In the genomic region with DNA sequence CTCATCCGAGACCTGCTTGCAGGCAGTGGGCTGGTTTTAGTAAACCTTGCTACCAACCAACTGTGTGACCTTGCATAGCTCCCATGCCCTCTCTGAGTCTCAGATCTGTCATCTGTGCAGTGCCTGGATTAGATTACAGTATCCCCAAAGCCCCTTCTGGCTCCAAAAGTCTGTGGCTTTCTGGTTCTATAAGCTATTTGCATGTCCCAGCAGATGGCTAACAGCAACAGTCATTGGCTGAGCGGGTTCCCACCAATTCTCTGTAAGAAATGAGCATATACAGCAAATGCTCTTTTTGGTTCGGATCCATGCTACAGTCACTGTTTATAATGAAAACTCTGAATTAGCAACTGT, we compare ENCODE assay signal across 19 mouse cellular contexts. TPM values are rescaled to one million over a fixed set of nuclear protein-coding genes. Genes with fewer than 3 reads are reported as not detected.
DNase-seq lines count a peak whose midpoint lies in the region; ATAC-seq and TF ChIP-seq lines count a peak whose summit lies in the region.
"Had no signal": no experiment of that assay in that cellular context is flagged by ENCODE, and none has a peak within 500 bp of the region (broad histone marks: within the 10 kb centered on the region; RNA-seq: fewer than 3 reads in every experiment).

No protein-coding gene starts in this region.

- H3K9me3 ChIP-seq in neural tube, embryonic 11.5 days (ENCODE audit: control insufficient read depth, low read length), result no peaks in the 10 kb centered on the region
- H3K9me3 ChIP-seq in forebrain, postnatal 0 days (ENCODE audit: low read length), result no peaks in the 10 kb centered on the region
- H3K9me3 ChIP-seq in hindbrain, postnatal 0 days (ENCODE audit: low read length), result no peaks in the 10 kb centered on the region
- no peaks in the 10 kb centered on the region for H3K9me3 ChIP-seq in neural tube, embryonic 15.5 days (replicated peaks)
- H3K9me3 ChIP-seq: heart, embryonic 13.5 days had no signal

- H3K27me3 ChIP-seq in neural tube, embryonic 11.5 days (ENCODE audit: control insufficient read depth, insufficient read depth, low read length), result no peaks in the 10 kb centered on the region
- H3K27me3 ChIP-seq in forebrain, postnatal 0 days (ENCODE audit: insufficient read depth, low read length), result no peaks in the 10 kb centered on the region
- H3K27me3 ChIP-seq in hindbrain, postnatal 0 days (ENCODE audit: insufficient read depth, low read length), result no peaks in the 10 kb centered on the region
- H3K27me3 ChIP-seq in neural tube, embryonic 15.5 days (replicated peaks), result no peaks in the 10 kb centered on the region

- no peak for ATAC-seq in neural tube, embryonic 11.5 days (ENCODE audit: insufficient read depth, low FRiP score, low TSS enrichment)
- peak; percentile 83 for ATAC-seq in forebrain, postnatal 0 days
- no peak; the same call in 1 of the 2 replicates for ATAC-seq in hindbrain, postnatal 0 days
- no peak; the same call in 1 of the 2 replicates for ATAC-seq in neural tube, embryonic 15.5 days (ENCODE audit: low FRiP score)
- ATAC-seq: activated CD4-positive, CD25-positive, alpha-beta regulatory T cell, adult 4 months; intestine, postnatal 0 days; liver, postnatal 0 days; Patski had no signal

- DNase-seq in neural tube, embryonic 11.5 days (ENCODE audit: low spot score), result no peak
- DNase-seq in neural tube, embryonic 10.5 days (ENCODE audit: extremely low spot score, low spot score), result no peak
- peak; percentile 88 for DNase-seq in forebrain, postnatal 0 days
- DNase-seq in hindbrain, postnatal 0 days (ENCODE audit: low spot score), result peak; percentile 46
- no peak for DNase-seq in heart, adult 9 months (ENCODE audit: low spot score in 2 of 2)
- no peak for DNase-seq in cerebellum, postnatal 10 days
- no peak for DNase-seq in heart, adult 18-20 months
- DNase-seq: adrenal gland, postnatal 14 days; cerebellum, adult 9-11 months; gastrocnemius, postnatal 25 days; heart, postnatal 36 days; liver; liver, postnatal 0 days; lung, postnatal 14 days had no signal

- H3K4me1 ChIP-seq in neural tube, embryonic 11.5 days (ENCODE audit: control insufficient read depth, insufficient read depth, low read length), result no peaks in the 10 kb centered on the region
- 0 out of 2 replicates have a peak, but pooled peaks cover 8% of the 10 kb centered on the region for H3K4me1 ChIP-seq in forebrain, postnatal 0 days (ENCODE audit: insufficient read depth)
- H3K4me1 ChIP-seq in hindbrain, postnatal 0 days (ENCODE audit: insufficient read depth, low read length), result no peaks in the 10 kb centered on the region
- H3K4me1 ChIP-seq in neural tube, embryonic 15.5 days, result peaks cover 19% of the 10 kb centered on the region
- H3K4me1 ChIP-seq: heart, embryonic 13.5 days had no signal

- H3K4me2 ChIP-seq in neural tube, embryonic 11.5 days (ENCODE audit: low read depth), result no peak overlapping the region
- no peak overlapping the region for H3K4me2 ChIP-seq in forebrain, postnatal 0 days (ENCODE audit: low read depth)
- H3K4me2 ChIP-seq in hindbrain, postnatal 0 days (ENCODE audit: low read depth, low read length), result no peak overlapping the region
- no peak overlapping the region for H3K4me2 ChIP-seq in neural tube, embryonic 15.5 days
- H3K4me2 ChIP-seq: heart, embryonic 13.5 days had no signal

- no peaks in the 10 kb centered on the region for H3K36me3 ChIP-seq in neural tube, embryonic 11.5 days (ENCODE audit: control insufficient read depth, insufficient read depth, low read length)
- no peaks in the 10 kb centered on the region for H3K36me3 ChIP-seq in forebrain, postnatal 0 days (ENCODE audit: insufficient read depth)
- H3K36me3 ChIP-seq in hindbrain, postnatal 0 days (ENCODE audit: insufficient read depth, low read length), result no peaks in the 10 kb centered on the region
- no peaks in the 10 kb centered on the region for H3K36me3 ChIP-seq in neural tube, embryonic 15.5 days
- H3K36me3 ChIP-seq: heart, embryonic 13.5 days had no signal

- peak overlapping the region; percentile 54; the same call in 1 of the 2 replicates for H3K27ac ChIP-seq in neural tube, embryonic 11.5 days (ENCODE audit: low read depth, low read length)
- peak overlapping the region; percentile 76 for H3K27ac ChIP-seq in forebrain, postnatal 0 days (ENCODE audit: low read depth, low read length)
- H3K27ac ChIP-seq in hindbrain, postnatal 0 days, result no peak overlapping the region
- peak overlapping the region; percentile 39; the same call in 1 of the 2 replicates for H3K27ac ChIP-seq in neural tube, embryonic 15.5 days (replicated peaks)
- H3K27ac ChIP-seq: heart, embryonic 13.5 days had no signal

- no peak for TF ChIP-seq CTCF in forebrain, postnatal 0 days (IDR thresholded peaks at IDR 0.05; ENCODE audit: low read depth)
- no peak for TF ChIP-seq CTCF in hindbrain, postnatal 0 days (IDR thresholded peaks at IDR 0.05; ENCODE audit: low read depth)

- no peak overlapping the region for H3K4me3 ChIP-seq in neural tube, embryonic 11.5 days (ENCODE audit: low read depth, low read length)
- no peak overlapping the region for H3K4me3 ChIP-seq in forebrain, postnatal 0 days (ENCODE audit: low read depth, low read length)
- H3K4me3 ChIP-seq in hindbrain, postnatal 0 days (ENCODE audit: low read length), result no peak overlapping the region
- no peak overlapping the region for H3K4me3 ChIP-seq in neural tube, embryonic 15.5 days (replicated peaks)
- H3K4me3 ChIP-seq: heart, embryonic 13.5 days had no signal

- 77% methylated on average over 3 of the region's 3 CpGs for WGBS in neural tube, embryonic 11.5 days
- 58% methylated on average over 3 of the region's 3 CpGs for WGBS in forebrain, postnatal 0 days
- 48% methylated on average over 3 of the region's 3 CpGs for WGBS in hindbrain, postnatal 0 days
- WGBS in neural tube, embryonic 15.5 days, result 41% methylated on average over 3 of the region's 3 CpGs

- H3K9ac ChIP-seq in neural tube, embryonic 11.5 days (ENCODE audit: low read length), result no peak overlapping the region
- no peak overlapping the region for H3K9ac ChIP-seq in forebrain, postnatal 0 days
- no peak overlapping the region for H3K9ac ChIP-seq in hindbrain, postnatal 0 days (replicated peaks; ENCODE audit: low read length)
- H3K9ac ChIP-seq in neural tube, embryonic 15.5 days (replicated peaks), result no peak overlapping the region
- H3K9ac ChIP-seq: heart, embryonic 13.5 days; liver, postnatal 0 days had no signal

RNA-seq across cellular contexts. Expression of gene Nectin1, which starts 43.6 kb away (rescaled TPM):
- 10.3 and 10.9 TPM in 2 replicates for polyA plus RNA-seq in neural tube, embryonic 11.5 days (2014; fragmentation: Nextera tagmentation; extraction: Ambion mirVana)
- 29.5 and 43.7 TPM in 2 replicates for total RNA-seq in forebrain, postnatal 0 days (2014; rRNA removed)
- polyA plus RNA-seq in forebrain, postnatal 0 days (2015; fragmentation: Nextera tagmentation; extraction: Ambion mirVana), result 7.2 and 11.8 TPM in 2 replicates
- 69.2 and 72.8 TPM in 2 replicates for total RNA-seq in hindbrain, postnatal 0 days (2014; rRNA removed)
- polyA plus RNA-seq in hindbrain, postnatal 0 days (2015; fragmentation: Nextera tagmentation; extraction: Ambion mirVana), result 15.7 and 17.1 TPM in 2 replicates
- polyA plus RNA-seq in neural tube, embryonic 15.5 days (2015; fragmentation: Nextera tagmentation; extraction: Ambion mirVana), result 14.0 and 14.9 TPM in 2 replicates
- total RNA-seq in heart, adult 18-20 months (2021), result 1 to 10 TPM; 3.8 to 4.0 TPM

Comparison
In these comparisons a context has a peak if more than half of its experiments do, and no peak if none do; other contexts are left out.
1. DNase-seq: peak in forebrain, postnatal 0 days (single experiment) and hindbrain, postnatal 0 days (single experiment); none in neural tube, embryonic 11.5 days (single experiment), neural tube, embryonic 10.5 days (single experiment), heart, adult 9 months (0 of 2), cerebellum, postnatal 10 days (0 of 2) and heart, adult 18-20 months (0 of 2).